Mouse (Mus musculus) small intestine, adult 2 months (tissue): Measurements from ENCODE around the gene Astl. TPM values are rescaled to one million over a fixed set of nuclear protein-coding genes. Genes with fewer than 3 reads are reported as not detected.

Experiments used
- H3K27ac ChIP-seq: fragments of 200-500 bp; 2 replicates; pipeline ENCODE4 v1.5.1; 2012; ENCODE audit warnings: low read depth, low read length, control low read depth, inconsistent platforms; ENCODE audit not compliant: insufficient read depth
- H3K27me3 ChIP-seq: fragments of 200-500 bp; 2 replicates; pipeline ENCODE4 v1.6.1; 2012; ENCODE audit warnings: mild to moderate bottlenecking, moderate library complexity, low read length, inconsistent platforms; ENCODE audit not compliant: control insufficient read depth, insufficient read depth
- H3K36me3 ChIP-seq: fragments of 200-500 bp; 2 replicates; pipeline ENCODE4 v1.6.1; 2012; ENCODE audit warnings: mild to moderate bottlenecking, low read length, control low read depth, inconsistent platforms; ENCODE audit not compliant: control insufficient read depth, insufficient read depth
- H3K4me1 ChIP-seq: fragments of 200-500 bp; 2 replicates; pipeline ENCODE4 v1.6.1; 2012; ENCODE audit warnings: low read length, inconsistent platforms, mixed read lengths; ENCODE audit not compliant: control insufficient read depth, insufficient read depth, insufficient read length
- H3K4me3 ChIP-seq: fragments of 200-500 bp; 2 replicates; pipeline ENCODE4 v1.5.1; 2012; ENCODE audit warnings: low read depth, mild to moderate bottlenecking, control low read depth, inconsistent platforms, low read length, moderate library complexity
- CTCF ChIP-seq: fragments of 200-500 bp; IDR thresholded peaks from 2 replicates; pipeline ENCODE4 v1.5.1; 2012; ENCODE audit warnings: low read depth, mild to moderate bottlenecking, control low read depth, inconsistent platforms, low read length, moderate library complexity, mixed read lengths; ENCODE audit not compliant: insufficient replicate concordance, insufficient read length; ENCODE audit errors: extremely low read depth
- POLR2A ChIP-seq: fragments of 200-500 bp; IDR thresholded peaks from 2 replicates; pipeline ENCODE4 v1.6.1; 2012; ENCODE audit warnings: low read depth, mild to moderate bottlenecking, control low read depth, inconsistent platforms, low read length, moderate library complexity
- WGBS: fragments of 180-500 bp; shearing (Covaris S2); methylation state at CpG from one replicate; pipeline ENCODE4 v1.1.7; 2018; 5-methylcytosine and 5-hydroxymethylcytosine counted together
- polyA plus RNA-seq: library from polyadenylated mRNA; depleted of rRNA; stranded (reverse); fragments of >200 nt; gene quantifications from 2 replicates; pipeline ENCODE4 v1.2.3, GENCODE M21; 2012

Gene Astl
- polyA plus RNA-seq, 1 experiment, result not detected

- H3K27me3 ChIP-seq, result peaks cover 8% of the 10 kb centered on the region
- H3K4me1 ChIP-seq, result peaks cover 7% of the 10 kb centered on the region; the same call in 1 of the 2 replicates
- H3K36me3 ChIP-seq, result peaks cover 1% of the 10 kb centered on the region; the same call in 1 of the 2 replicates
- WGBS, result 1% methylated on average over 33 of the region's 33 CpGs
- peak overlapping the region; percentile 59; the same call in 1 of the 2 replicates for H3K27ac ChIP-seq
- H3K4me3 ChIP-seq, result peak overlapping the region; percentile 96
- no peak for TF ChIP-seq POLR2A
- no peak for TF ChIP-seq CTCF
Measured at GRCm38 (mm10) chr2:127336497-127336832, 2.0 kb upstream of the Astl start.

GRCm38 (mm10) chr2:127336885-127337284 lies 1.6 kb upstream of the Astl start:
- Histone ChIP-seq H3K27me3 (peaks cover 8% of the 10 kb centered on the region), H3K36me3 (peaks cover 1% of the 10 kb centered on the region; the same call in 1 of the 2 replicates), H3K4me3 (peak overlapping the region; percentile 96)

GRCm38 (mm10) chr2:127337531-127337930 lies 908 bp upstream of the Astl start:
- Histone ChIP-seq H3K27me3 (peaks cover 8% of the 10 kb centered on the region), H3K4me1 (peaks cover 7% of the 10 kb centered on the region; the same call in 1 of the 2 replicates), H3K36me3 (peaks cover 1% of the 10 kb centered on the region; the same call in 1 of the 2 replicates), H3K27ac (no peak overlapping the region), H3K4me3 (peak overlapping the region; percentile 58)
- 81% methylated on average over 11 of the region's 11 CpGs for WGBS
- TF ChIP-seq CTCF (no peak), POLR2A (no peak)

More at GRCm38 (mm10) chr2:127336885-127337284, 1.6 kb upstream of the Astl start:
- TF ChIP-seq CTCF, result no peak
- no peak for TF ChIP-seq POLR2A
- H3K4me1 ChIP-seq, result peaks cover 7% of the 10 kb centered on the region; the same call in 1 of the 2 replicates
- 46% methylated on average over 5 of the region's 5 CpGs for WGBS
- peak overlapping the region; percentile 59; the same call in 1 of the 2 replicates for H3K27ac ChIP-seq

- TF ChIP-seq CTCF (no peak), POLR2A (no peak)
- peak overlapping the region; percentile 4 for H3K4me3 ChIP-seq
- 76% methylated on average over 7 of the region's 7 CpGs for WGBS
Measured at GRCm38 (mm10) chr2:127338012-127338411, 427 bp upstream of the Astl start.

GRCm38 (mm10) chr2:127338833-127339232 lies 394 bp downstream of the Astl start:
- H3K27me3 ChIP-seq, result peaks cover 8% of the 10 kb centered on the region
- no peak overlapping the region for H3K4me3 ChIP-seq
- H3K4me1 ChIP-seq, result peaks cover 7% of the 10 kb centered on the region; the same call in 1 of the 2 replicates
- peaks cover 1% of the 10 kb centered on the region; the same call in 1 of the 2 replicates for H3K36me3 ChIP-seq
- WGBS, result 68% methylated on average over 4 of the region's 4 CpGs
- H3K27ac ChIP-seq, result no peak overlapping the region
- TF ChIP-seq CTCF (no peak), POLR2A (no peak)

More at GRCm38 (mm10) chr2:127338012-127338411, 427 bp upstream of the Astl start:
- H3K36me3 ChIP-seq, result peaks cover 1% of the 10 kb centered on the region; the same call in 1 of the 2 replicates
- peaks cover 7% of the 10 kb centered on the region; the same call in 1 of the 2 replicates for H3K4me1 ChIP-seq
- H3K27me3 ChIP-seq, result peaks cover 8% of the 10 kb centered on the region
- H3K27ac ChIP-seq, result no peak overlapping the region

GRCm38 (mm10) chr2:127339262-127339661 lies 823 bp downstream of the Astl start:
- TF ChIP-seq POLR2A, result no peak
- no peak for TF ChIP-seq CTCF
- H3K36me3 ChIP-seq, result peaks cover 1% of the 10 kb centered on the region; the same call in 1 of the 2 replicates
- H3K27ac ChIP-seq, result no peak overlapping the region
- 81% methylated on average over 6 of the region's 6 CpGs for WGBS
- H3K4me3 ChIP-seq, result no peak overlapping the region
- peaks cover 7% of the 10 kb centered on the region; the same call in 1 of the 2 replicates for H3K4me1 ChIP-seq
- H3K27me3 ChIP-seq, result peaks cover 8% of the 10 kb centered on the region

- H3K4me1 ChIP-seq, result peaks cover 4% of the 10 kb centered on the region; the same call in 1 of the 2 replicates
- peaks cover 2% of the 10 kb centered on the region for H3K27me3 ChIP-seq
- no peak overlapping the region for H3K4me3 ChIP-seq
- TF ChIP-seq CTCF (peak; percentile 78; the same call in 1 of the 2 replicates), POLR2A (no peak)
- peaks cover 1% of the 10 kb centered on the region; the same call in 1 of the 2 replicates for H3K36me3 ChIP-seq
- H3K27ac ChIP-seq, result no peak overlapping the region
- 8% methylated on average over 3 of the region's 3 CpGs for WGBS
Measured at GRCm38 (mm10) chr2:127341159-127341558, 2.7 kb downstream of the Astl start.
